Mouse (Mus musculus) left cerebral cortex, postnatal 25 days (tissue): Measurements from ENCODE around the gene Hmgb1. TPM values are rescaled to one million over a fixed set of nuclear protein-coding genes. Genes with fewer than 3 reads are reported as not detected.

Experiments
- DNase-seq, 2 experiments: peaks; one replicate each; pipeline ENCODE4 v3.0.0; 2022; ENCODE audit warnings: low spot score in 2 of 2, mixed read lengths in 1 of 2
- intact Hi-C: fragments of 180-260 bp; cut with DNase I; formaldehyde crosslinking; loops from one replicate; pipeline ENCODE4 v1.15.1; 2025
- total RNA-seq, 2 experiments: library from RNA; stranded (reverse); gene quantifications; 2 replicates each; pipeline ENCODE4 v1.2.3; 2021

The Hmgb1 gene
- total RNA-seq, 2 experiments from 2014 or later = 142 to 143 TPM

GRCm38 (mm10) chr5:149045470-149046085, 138.7 kb downstream of the Hmgb1 start:
- intact Hi-C loops = no loop called here
- DNase-seq = no peak

- intact Hi-C loops = no loop called here
- DNase-seq = no peak
These were observed 139.2 kb downstream of the Hmgb1 start for GRCm38 (mm10) chr5:149045054-149045453.

DNA sequence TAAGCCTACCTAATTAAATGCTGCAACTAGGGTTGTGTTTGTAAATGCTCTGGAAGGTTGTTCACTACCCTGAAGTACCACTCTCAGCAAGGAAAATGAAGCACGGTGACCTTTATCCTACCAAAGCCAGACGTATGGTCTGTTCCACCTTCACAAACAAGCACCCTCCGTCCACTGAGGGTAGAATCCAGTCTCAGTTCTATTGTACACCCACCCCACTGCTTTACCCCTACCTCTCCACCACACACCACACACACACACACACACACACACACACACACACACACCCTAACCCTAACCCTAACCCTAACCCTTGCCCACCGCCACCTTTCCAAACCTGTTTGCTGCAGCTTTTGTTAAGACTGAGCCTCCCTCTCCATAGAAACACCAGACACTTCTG, 140.2 kb downstream of the Hmgb1 start:
- intact Hi-C loops = no loop called here
- no peak for DNase-seq

DNA sequence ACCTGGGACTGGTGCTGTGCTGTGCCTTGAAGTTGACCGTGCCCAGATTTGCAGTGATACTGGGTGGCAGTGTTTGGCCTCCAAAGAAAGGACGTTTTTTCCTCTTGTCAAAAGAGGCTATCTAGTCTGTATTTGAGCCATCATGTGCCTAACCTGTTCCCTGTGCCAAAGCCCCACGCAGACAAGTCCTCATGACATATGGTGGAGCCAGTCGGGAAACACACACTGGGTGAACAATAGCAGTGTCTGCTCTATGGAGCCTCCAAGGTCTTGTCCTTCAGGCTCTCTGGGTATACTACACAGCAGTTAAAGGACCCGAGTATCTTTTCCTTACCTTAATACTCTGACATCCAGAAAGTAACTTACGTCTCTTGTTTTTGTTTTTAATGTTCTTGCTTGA, 141.0 kb downstream of the Hmgb1 start:
- intact Hi-C loops = no loop called here
- DNase-seq = no peak

DNA sequence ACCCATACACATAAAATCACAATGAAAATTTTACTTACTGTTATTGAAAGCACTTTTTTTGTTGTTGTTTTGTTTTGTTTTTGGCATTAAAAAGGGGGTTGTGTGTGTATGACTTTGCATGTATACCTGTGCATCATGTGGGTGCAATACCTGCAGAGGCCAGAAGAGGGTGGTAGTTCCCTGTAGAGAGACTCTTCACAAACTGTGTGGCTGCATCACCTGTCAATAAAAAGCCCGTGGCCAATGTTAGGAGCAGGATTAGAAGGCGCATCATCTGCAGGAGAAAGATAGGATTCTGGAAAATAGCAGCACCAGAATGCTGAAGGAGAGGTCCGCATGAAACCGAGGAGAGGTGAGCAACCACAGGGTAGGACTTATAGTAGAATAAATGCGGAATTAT, 144.5 kb downstream of the Hmgb1 start:
- intact Hi-C loops = no loop called here
- DNase-seq = no peak

- DNase-seq = no peak
- intact Hi-C loops = no loop called here
These were observed 146.6 kb downstream of the Hmgb1 start for GRCm38 (mm10) chr5:149037729-149038128.

- intact Hi-C loops = no loop called here
- no peak for DNase-seq
These were observed 147.4 kb downstream of the Hmgb1 start for GRCm38 (mm10) chr5:149036920-149037319.

- DNase-seq = no peak
- intact Hi-C loops = no loop called here
These were observed 151.9 kb downstream of the Hmgb1 start for GRCm38 (mm10) chr5:149032438-149032837.

- intact Hi-C loops = loop anchor here (2.0 kb wide), 1 partner anchor 24 kb away; no protein-coding TSS in a partner anchor
- DNase-seq = peak; percentile 47 to 54
These were observed 153.0 kb downstream of the Hmgb1 start for GRCm38 (mm10) chr5:149031199-149031750.

DNA sequence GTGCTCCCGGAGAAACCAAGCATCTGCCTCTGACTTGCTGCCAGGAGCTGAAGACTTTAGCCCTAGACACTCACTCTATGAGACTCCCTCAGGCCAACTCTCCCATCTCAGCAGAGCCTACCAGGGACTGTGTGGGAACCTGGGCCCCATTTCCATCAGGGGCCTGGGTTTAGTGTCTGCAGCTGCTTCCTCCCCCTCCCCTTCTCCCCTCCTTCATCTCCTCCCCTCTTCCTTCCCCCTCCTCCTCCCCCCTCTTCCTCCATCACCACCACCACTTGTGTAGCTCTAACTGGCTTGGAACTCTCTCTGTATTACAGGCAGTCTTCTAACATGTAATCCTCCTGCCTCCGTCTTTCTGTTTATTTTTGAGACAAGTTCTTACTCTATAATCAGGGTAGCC, 154.2 kb downstream of the Hmgb1 start:
- DNase-seq = no peak
- intact Hi-C loops = loop anchor here (2.0 kb wide), 1 partner anchor 23 kb away; no protein-coding TSS in a partner anchor

GRCm38 (mm10) chr5:149028394-149028793, 155.9 kb downstream of the Hmgb1 start:
- intact Hi-C loops = loop anchor here (10.0 kb wide), 1 partner anchor 534 kb away; no protein-coding TSS in a partner anchor
- no peak for DNase-seq

DNA sequence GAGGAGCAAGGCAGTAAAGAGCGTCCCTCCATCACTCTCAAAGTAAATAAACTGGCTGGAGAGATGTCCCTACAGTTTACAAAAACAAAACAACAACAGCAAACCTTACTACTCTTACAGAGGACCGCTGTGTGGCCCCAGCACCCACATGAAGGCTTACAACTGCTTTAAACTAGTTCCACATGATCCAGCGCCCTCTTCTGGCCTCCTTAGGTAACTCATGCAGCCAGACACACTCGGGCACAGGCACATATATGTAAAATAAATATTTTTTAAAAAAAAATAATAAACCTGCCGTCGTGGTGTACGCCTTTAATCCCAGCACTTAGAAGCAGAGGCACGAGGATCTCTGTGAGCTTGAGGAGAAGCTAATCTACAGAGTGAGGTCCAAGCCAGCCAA, 156.9 kb downstream of the Hmgb1 start:
- intact Hi-C loops = loop anchor here (10.0 kb wide), 1 partner anchor 533 kb away; no protein-coding TSS in a partner anchor
- DNase-seq = no peak

DNA sequence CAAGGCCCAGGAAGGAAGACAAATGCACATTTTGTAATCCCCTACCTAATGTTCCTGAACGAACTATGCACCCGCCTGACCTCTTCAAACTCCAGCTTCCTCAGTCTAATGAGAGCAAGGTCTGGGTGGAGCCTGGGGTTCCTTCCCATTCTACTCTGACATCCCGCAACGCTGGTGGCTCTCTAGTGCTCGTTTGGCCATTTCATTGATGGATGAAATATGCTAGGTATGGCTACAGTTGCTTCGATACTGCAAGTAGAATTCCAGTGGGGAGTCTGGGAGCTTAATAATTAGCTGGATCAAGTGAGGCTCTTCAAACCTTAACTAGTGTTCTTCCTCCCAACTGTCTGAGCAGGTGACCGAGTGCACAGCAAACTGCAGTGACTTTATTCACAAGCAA, 163.2 kb downstream of the Hmgb1 start:
- intact Hi-C loops = loop anchor here (10.0 kb wide), 1 partner anchor 526 kb away; no protein-coding TSS in a partner anchor
- DNase-seq = no peak

DNA sequence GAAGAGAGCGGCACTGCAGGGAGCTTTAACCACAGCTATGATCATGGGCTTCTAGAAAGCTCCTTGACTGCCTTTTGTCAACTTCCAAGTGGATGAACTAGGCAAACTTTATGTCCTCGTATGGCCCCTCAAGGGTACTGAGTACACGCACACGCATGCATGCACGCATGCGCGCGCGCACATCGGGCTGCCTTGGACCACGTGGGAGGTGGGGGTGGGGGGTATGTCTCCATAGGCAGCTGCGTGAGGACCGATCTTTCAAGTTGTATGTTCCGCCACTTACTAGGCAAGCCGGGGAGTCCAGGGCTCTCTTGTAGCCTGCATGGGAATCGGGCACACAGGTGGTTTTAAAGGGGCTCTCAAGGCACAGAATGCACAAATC, 163.6 kb downstream of the Hmgb1 start:
- intact Hi-C loops = loop anchor here (10.0 kb wide), 1 partner anchor 526 kb away; no protein-coding TSS in a partner anchor
- no peak for DNase-seq

DNA sequence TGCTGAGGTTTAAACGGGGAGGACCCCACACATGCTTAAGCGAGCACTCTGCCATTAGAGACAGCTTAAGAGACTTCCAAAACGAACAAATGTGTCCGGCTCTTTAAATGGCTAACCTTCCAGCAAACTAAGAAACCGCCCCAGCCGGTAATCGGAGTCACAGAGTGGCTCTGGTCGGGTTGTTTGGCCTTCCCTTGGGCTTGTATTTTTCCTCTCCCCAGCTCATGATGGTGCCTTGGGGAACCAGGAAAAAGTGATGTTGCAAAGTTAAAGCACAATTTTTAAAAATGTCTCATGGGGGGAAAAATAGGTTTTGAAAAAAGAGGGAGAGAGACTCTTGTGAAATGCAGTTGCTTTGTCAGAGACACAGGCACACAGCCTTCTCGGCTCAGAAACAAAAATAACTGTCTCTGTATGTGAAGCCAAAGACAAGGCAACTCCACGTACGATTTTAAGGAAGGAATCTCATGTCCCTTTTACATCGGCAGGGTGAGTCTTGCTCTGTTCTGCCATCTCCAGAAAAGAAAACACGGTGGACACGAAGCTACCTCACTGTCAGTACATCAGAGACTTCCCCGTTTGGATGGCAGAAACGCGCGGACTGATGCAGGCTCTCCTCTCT, 164.1 kb downstream of the Hmgb1 start:
- peak in 1 of 2 experiments; percentile 27 for DNase-seq
- intact Hi-C loops = loop anchor here (10.0 kb wide), 1 partner anchor 525 kb away; no protein-coding TSS in a partner anchor

- intact Hi-C loops = no loop called here
- no peak for DNase-seq
These were observed 166.4 kb downstream of the Hmgb1 start for GRCm38 (mm10) chr5:149017666-149018415.

GRCm38 (mm10) chr5:149017181-149017580, 167.1 kb downstream of the Hmgb1 start:
- intact Hi-C loops = no loop called here
- DNase-seq = no peak

- DNase-seq = no peak
- intact Hi-C loops = no loop called here
These were observed 168.0 kb downstream of the Hmgb1 start for GRCm38 (mm10) chr5:149016261-149016660.

DNA sequence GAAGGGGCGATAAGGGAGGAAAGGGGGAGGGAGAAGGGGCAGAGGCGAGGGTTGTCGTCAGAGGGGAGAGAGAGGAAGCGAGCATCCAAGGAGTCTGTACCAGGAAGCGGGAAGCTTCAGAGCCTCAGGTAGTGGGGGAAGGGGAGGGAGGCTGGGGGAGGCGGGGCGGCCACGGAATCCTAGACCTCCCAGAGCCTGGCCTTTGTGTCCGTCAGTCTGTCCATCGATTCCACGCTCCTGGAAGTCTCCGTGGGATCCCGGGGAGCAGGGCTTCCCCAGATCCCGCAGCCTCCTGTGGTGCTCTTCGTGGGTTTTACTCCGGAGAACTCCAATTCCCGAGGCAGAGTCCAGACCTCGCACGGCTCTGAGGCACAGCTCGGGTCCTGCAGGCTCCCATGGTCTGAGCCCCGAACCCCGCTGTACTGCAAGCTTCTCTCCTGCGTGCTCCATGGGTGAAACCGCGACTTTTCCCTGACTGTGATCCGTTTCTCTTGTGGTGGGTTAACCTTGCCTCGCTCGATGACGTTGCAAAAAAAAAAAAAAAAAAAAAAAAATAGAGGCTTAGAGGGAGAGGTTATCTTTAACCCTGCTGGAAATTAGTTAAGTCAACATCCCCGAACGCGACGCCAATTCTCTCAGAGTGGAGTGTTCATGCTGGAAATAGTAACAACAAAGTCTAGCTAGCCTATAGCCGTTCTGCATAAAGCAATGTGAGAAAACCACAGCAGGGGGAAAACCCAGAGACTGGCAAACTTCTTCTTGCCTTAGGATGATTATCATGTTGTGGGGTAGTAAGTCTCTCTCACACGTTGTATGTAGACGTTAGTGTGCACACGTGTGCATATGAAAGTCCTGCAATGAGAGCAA, 168.7 kb downstream of the Hmgb1 start:
- DNase-seq = peak in 1 of 2 experiments; percentile 55
- intact Hi-C loops = loop anchor here (2.0 kb wide), 2 partner anchors 35 to 49 kb away; no protein-coding TSS in a partner anchor
